Mouse (Mus musculus): ENCODE measurements around the gene Cfap57.
"Not testable (repeated sequence)": the region's sequence is repeated elsewhere in the genome, so short reads cannot be mapped to it uniquely, and the experiment has no call there.

Cfap57 gene

DNA sequence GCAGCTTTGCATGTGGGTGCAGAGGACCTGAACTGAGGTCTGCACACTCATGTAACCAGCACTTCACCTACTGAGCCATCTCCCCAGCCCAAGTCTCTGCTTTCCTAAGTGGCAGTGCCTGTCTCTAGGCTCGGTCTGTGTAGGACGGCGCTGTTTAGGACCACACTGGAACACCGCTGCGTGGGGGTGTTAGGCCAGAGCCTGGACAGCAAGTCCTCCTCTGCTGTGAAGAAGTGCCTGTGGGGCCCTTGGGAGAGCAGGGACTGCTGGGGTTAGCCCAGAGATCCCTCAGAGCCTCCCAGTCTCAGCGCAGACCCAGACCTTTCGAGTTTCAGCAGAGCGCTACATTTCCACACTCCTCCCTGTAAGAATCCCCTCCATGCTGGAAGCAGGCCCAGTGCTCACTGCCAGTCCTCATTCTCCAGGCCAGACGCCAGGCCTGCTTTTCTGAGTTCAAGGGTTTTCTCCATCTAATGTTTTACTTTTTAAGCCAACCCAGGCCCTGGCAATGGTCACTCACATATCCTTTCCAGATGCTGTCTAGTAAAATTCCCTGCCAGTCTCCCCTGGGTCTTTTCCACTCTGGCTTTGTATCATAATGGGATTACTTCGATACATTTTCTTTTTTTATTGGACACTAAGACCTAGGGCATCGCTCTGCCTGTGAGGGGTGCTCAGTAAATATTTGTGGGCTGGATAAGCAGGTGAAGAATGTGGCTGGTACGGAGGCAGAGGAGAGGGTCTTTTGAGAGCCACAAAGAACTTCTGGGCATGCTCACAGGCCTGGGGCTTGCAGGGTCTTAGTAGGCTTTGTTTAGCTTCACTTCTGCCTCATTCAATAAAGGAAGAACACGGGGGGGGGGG, 56.3 kb downstream of the Cfap57 start:
- DNase-seq (ENCODE audit: low spot score in 2 of 2): no peak

DNA sequence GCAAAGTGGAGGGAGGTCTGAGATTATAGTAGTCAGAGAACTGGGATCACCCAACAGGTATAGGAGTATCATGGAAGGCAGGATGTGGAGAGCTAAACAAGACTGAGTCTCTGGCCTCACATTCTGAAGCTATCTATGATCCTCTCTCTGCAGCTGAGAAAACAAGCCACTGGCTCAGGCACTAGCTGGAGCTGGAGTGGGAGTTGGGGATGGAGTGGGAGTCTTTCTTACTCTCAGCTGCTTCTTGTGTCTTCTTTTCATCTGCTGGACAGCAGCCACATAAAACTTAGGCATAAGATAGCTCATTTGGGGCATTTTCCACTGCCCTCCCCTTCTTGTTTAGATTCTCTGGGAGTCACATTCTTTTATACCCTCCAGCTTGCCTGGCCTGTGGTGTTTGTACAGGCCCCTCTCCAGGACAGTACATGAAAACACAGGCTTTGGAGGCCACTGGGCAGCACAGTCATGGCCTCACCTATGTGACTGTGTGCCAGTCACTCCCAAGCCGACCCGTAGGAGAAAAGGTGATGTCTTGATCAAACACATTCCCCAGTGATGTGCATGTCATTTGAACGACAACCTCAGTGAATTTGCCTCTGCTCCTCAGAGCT, 67.4 kb downstream of the Cfap57 start:
- no peak for DNase-seq (ENCODE audit: low spot score in 2 of 2)

DNA sequence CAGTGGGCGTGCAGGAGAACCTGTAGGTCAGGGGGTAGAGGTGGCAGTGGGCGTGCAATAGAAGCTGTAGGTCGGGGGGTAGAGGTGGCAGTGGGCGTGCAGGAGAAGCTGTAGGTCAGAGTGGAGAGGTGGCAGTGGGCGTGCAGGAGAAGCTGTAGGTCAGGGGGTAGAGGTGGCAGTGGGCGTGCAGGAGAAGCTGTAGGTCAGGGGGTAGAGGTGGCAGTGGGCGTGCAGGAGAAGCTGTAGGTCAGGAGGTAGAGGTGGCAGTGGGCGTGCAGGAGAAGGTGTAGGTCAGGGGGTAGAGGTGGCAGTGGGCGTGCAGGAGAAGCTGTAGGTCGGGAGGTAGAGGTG, 72.5 kb downstream of the Cfap57 start:
- DNase-seq (ENCODE audit: low spot score in 2 of 2): not testable (repeated sequence)

- peak; percentile 58 to 66 for DNase-seq (ENCODE audit: low spot score in 2 of 2)
Observed at GRCm38 (mm10) chr4:118547424-118548129, 73.0 kb downstream of the Cfap57 start.

DNA sequence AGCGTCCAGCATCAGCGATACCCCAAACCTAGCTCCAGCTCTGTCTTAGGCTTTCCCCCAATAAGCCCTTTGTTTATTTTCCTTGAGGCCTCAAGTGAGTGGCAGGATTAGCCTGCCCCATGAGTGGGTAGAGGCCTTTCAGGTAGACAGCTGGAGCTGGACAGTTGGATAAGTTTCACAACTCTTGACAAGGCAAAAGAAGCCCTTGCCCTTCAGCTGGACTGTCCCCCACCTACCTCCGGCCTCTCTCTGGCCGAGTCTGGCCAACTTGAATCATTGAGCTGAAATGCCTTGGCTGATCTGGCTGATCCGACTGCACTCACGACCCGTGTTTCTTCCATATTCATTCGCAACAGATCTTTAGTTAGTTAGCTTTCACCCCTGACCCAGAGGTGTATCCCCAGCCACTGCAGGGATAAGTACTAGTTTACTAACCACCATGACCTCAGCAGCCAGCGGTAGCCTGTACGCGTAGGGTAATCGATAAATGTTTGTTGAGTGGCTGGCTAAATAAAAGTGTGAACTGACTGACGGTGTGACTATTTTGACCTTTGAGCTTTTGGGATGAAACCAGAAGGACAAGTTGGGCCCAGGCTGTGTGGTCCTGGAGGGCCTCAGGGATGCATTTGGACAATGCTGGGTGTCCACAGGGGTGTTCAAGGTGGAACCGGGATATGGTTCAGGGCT, 76.0 kb downstream of the Cfap57 start:
- DNase-seq (ENCODE audit: low spot score in 2 of 2): no peak

DNA sequence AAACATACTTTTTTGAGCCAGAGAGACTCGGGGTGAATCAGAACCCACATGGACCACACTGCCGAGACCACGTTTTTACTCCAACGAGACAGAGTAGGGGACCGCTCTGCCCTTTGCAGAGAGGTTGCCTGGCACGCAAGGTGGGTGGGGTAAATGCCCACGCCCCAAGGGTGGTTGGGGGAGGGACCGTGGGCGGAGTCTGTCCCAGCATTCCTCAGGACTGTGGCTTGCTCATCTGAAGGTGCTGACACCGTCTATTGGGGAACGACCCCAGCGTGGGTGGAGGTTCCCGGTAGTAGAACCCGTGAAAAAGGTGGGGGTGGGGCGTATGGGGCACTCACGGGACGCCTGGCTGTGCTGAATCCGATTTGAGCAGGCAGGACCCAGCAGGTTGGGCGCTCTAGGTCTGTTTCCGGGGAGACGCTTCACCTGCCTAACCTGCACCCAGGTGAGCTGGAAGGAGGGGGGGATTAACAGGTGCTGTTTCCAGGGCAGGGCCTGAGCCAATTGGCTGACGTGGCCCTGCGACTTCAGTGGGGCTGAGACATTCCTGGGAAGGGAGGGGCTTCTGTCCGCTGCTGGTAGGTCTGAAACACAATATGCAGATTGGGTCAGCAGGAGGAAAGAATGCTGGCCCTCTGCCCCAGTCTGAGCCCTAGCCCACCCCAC, 76.9 kb downstream of the Cfap57 start, which contains the start of gene Tmem125:
TSS of gene Tmem125 (minus strand) at position 453 of the 669 bp plus-strand sequence.
- no peak for DNase-seq (ENCODE audit: low spot score in 2 of 2)

GRCm38 (mm10) chr4:118543158-118543530, 77.4 kb downstream of the Cfap57 start:
- no peak for DNase-seq (ENCODE audit: low spot score in 2 of 2)

DNA sequence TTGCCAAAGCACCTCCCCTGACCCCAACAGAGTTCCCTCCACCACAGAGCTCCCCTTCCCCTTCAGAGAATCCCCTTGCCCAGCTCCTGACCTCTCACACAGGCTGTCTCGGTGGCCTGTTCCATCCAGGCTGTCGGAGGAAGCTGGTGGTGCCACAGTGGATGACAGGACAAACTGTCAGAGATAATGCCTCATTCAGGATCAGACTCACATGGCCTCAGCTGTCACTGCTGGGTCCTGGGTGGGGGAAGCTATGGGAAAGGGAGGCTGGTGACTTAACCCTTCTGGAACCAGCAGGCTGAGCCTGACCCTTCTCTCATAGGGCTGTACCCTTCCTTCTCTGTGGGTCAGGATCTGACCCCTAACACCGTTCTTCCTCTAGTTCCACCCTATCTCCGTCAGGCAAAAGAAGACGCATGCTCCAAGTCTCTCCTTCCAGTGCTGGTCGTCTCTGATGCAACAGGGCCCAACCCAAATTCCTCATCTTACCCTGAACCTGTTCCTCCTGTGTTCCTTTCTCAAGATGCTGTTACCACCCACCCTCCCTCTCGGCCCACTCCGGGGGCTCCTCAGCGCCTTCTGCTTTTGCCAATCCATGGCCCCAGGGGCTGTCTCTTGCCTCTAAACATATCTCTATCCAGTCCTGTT, 77.9 kb downstream of the Cfap57 start:
- DNase-seq (ENCODE audit: low spot score in 2 of 2): no peak

- no peak for DNase-seq (ENCODE audit: low spot score in 2 of 2)
Observed at GRCm38 (mm10) chr4:118539904-118540303, 80.7 kb downstream of the Cfap57 start.

DNA sequence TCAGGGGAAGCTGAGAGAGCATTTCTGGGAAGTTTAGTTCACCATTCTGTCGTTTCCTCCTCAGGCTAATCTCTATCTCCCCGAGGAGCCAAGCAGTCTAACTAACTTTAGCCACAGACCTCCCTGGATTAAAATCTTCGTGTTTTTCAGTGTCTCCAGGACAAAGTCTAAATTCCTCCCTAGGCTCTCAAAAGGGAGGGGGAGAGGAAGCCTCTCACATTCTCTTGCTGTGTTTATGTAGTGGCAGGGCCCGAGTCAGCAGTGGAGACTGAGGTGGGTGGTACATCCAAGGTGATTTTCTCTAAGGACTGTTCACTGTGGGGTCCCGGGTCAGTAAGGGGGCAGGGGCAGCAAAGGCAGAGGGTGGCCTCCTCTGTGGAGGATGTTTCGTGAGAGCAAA, 82.8 kb downstream of the Cfap57 start:
- DNase-seq (ENCODE audit: low spot score in 2 of 2): no peak

- DNase-seq (ENCODE audit: low spot score in 2 of 2): no peak
Observed at GRCm38 (mm10) chr4:118535610-118536009, 85.0 kb downstream of the Cfap57 start.

DNA sequence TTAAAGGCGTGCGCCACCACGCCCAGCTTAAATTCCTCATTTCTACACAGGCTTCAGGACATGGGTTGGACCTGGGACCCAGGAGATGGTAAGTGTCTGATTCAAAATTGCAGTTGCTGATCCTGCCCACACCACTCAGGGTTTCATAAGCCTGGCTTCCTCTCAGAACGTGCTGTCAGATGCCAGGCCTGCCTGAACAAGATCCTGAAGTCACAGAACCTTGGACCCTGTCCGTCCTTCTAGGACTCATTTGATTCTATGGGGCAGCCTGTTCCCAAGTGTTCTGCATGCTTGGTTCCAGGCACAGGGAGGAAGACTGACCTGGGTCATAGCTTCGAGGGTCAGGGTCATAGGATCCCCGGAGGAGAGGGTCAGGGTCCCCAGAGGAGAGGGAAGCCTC, 87.0 kb downstream of the Cfap57 start:
- DNase-seq (ENCODE audit: low spot score in 2 of 2): no peak

- DNase-seq (ENCODE audit: low spot score in 2 of 2): no peak
Observed at GRCm38 (mm10) chr4:118533156-118533555, 87.4 kb downstream of the Cfap57 start.

DNA sequence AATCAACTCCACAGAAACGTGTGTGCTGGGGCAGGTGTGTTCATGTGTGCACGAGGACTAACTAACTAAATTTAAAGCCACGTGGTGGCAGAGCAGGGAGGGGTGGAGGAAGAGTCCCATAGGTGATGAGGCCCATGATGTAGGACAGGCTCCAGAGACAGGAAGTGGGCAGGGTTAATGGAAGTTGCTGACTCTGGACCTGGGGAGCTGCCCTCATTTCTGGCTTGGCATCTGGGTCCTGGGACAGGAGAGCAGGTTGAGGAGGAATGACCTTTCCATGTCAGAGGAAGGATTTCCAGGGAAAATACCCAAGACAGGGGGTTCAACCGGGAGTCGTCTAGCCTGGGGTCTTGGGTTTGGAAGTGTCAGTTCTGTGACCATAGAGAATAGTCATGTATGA, 87.9 kb downstream of the Cfap57 start:
- no peak for DNase-seq (ENCODE audit: low spot score in 2 of 2)

- DNase-seq (ENCODE audit: low spot score in 2 of 2): no peak
Observed at GRCm38 (mm10) chr4:118527720-118528119, 92.9 kb downstream of the Cfap57 start.

DNA sequence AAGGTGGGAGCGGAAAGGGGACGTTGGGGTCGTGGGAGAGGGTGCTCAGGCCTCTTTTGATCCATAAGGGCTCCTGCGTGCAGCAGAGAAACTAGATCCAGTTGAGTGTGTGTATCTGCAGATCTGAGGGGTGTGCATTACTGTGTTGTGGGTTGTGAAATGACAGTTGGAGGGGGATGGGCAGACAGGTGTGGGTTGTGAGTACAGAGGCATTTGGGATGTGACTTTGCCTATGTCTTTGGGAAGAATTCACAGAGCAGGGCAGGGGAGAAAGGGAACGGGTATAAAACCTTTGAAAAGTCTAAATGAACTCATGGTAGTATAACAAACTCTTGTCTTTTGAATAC, 93.3 kb downstream of the Cfap57 start:
- DNase-seq (ENCODE audit: low spot score in 2 of 2): no peak

- no peak for DNase-seq (ENCODE audit: low spot score in 2 of 2)
Observed at GRCm38 (mm10) chr4:118526408-118527334, 93.9 kb downstream of the Cfap57 start, which contains the start of gene 2610528J11Rik. TSS of gene 2610528J11Rik (plus strand) at chr4:118526999.

DNA sequence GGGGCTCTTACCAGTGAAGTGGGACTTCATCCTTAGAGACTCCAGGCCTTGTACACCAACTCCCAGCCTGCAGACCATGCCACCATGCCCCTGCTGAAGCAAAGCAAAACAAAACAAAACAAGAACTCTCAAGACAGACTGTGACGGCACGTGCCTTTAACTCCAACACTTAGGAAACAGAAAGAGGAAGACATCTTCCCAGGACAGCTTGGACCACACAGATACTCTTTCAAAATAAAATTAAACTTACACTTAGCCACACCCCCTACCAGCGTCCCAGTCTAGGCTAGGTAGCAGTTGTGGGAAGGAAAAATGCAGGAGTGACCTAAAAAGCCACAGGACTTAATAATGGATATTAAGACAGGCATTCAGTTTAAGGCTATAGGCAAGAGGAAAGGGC, 94.8 kb downstream of the Cfap57 start:
- DNase-seq (ENCODE audit: low spot score in 2 of 2): no peak

GRCm38 (mm10) chr4:118523976-118524375, 96.6 kb downstream of the Cfap57 start:
- no peak for DNase-seq (ENCODE audit: low spot score in 2 of 2)

- DNase-seq (ENCODE audit: low spot score in 2 of 2): no peak
Observed at GRCm38 (mm10) chr4:118522248-118522647, 98.3 kb downstream of the Cfap57 start.
